Mouse (Mus musculus) embryonic facial prominence, embryonic 11.5 days (tissue): ENCODE measurements at regions not wholly inside any gene's neighbourhood (a gene's known extent, or its start where the extent isn't known, plus 50 kb on each side); places are given as distances from the start of the nearest gene placed in this dataset.

Experiments used
- ATAC-seq: fragments of 200-750 bp; cut with Nextera tagmentation; replicated peaks from 2 replicates; pipeline ENCODE4 v1.8.0; 2017; ENCODE audit warnings: low read depth; ENCODE audit not compliant: insufficient number of reproducible peaks, low FRiP score, low TSS enrichment
- DNase-seq: peaks from one replicate; pipeline ENCODE4 v3.0.0-alpha.2; 2015; ENCODE audit warnings: low spot score
- H3K27ac ChIP-seq: fragments of 300-500 bp; sonication (generic); replicated peaks from 2 replicates; pipeline ENCODE4 v1.5.1; 2014; ENCODE audit warnings: mild to moderate bottlenecking, low read depth, low read length, control low read depth
- H3K27me3 ChIP-seq: fragments of 300-500 bp; sonication (generic); 2 replicates; pipeline ENCODE4 v1.6.1; 2014; ENCODE audit warnings: mild to moderate bottlenecking, low read length, moderate library complexity, mixed read lengths; ENCODE audit not compliant: control insufficient read depth, insufficient read depth
- H3K36me3 ChIP-seq: fragments of 300-500 bp; sonication (generic); replicated peaks from 2 replicates; pipeline ENCODE4 v1.6.1; 2014; ENCODE audit warnings: low read depth, mild to moderate bottlenecking, low read length, moderate library complexity, mixed read lengths; ENCODE audit not compliant: control insufficient read depth, insufficient read depth
- H3K4me1 ChIP-seq: fragments of 300-500 bp; sonication (generic); 2 replicates; pipeline ENCODE4 v1.6.1; 2014; ENCODE audit warnings: low read length, mixed read lengths; ENCODE audit not compliant: control insufficient read depth, insufficient read depth
- H3K4me2 ChIP-seq: fragments of 300-500 bp; sonication (generic); 2 replicates; pipeline ENCODE4 v1.6.1; 2014; ENCODE audit warnings: low read depth, mild to moderate bottlenecking, control low read depth, low read length, moderate library complexity
- H3K4me3 ChIP-seq: fragments of 300-500 bp; sonication (generic); 2 replicates; pipeline ENCODE4 v1.5.1; 2014; ENCODE audit warnings: low read depth, low read length, control low read depth
- H3K9ac ChIP-seq: fragments of 300-500 bp; sonication (generic); replicated peaks from 2 replicates; pipeline ENCODE4 v1.6.1; 2014; ENCODE audit warnings: mild to moderate bottlenecking, control low read depth, low read length
- H3K9me3 ChIP-seq: fragments of 300-500 bp; sonication (generic); replicated peaks from 2 replicates; pipeline ENCODE4 v1.6.1; 2016; ENCODE audit warnings: mild to moderate bottlenecking, low read length, inconsistent platforms, mixed read lengths; ENCODE audit not compliant: control insufficient read depth
- WGBS: fragments of 180-500 bp; shearing (Covaris S2); extraction: QIAGEN DNeasy Blood & Tissue Kit; methylation state at CpG from one replicate; pipeline ENCODE4 v1.1.7; 2014; 5-methylcytosine and 5-hydroxymethylcytosine counted together

DNA sequence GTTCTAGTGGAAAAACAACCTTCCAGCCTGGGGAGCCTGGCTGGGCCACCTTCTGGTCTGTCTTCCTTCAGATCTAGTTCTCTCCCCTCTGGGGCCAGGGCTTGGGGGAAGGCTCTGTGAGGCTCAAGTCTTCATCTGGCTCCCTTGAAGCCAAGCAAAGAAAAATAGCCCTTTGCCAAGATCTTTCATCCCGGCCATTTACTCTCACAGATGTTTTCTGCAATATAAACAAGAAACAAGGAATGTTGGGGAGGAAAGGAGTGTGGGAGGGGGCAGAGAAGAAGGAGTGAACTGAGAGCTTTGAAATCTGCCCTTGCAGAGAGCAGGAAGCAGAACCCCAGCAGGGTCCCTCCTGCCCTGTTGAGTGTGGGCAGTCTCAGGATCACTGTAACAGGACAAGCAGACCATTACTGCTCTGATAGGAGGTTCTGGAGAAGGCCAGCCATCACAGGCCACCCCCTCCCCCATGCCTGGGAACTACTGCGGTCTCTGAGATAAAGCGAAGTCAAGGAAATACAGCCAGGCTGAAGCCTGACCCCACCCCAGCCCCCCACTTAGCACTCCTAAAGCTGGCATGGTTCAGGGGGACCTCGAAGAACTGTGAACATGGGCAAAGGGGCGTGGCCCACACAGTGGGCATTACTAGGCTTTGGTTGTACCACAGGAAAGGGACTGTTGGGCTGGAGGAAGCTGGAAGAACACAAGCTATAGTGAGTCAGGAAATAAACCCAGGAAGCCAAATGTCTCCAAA is 118.8 kb downstream of the Zfp36l1 start:
- Histone ChIP-seq H3K4me1 (peaks cover 6% of the 10 kb centered on the region), H3K27ac (peak overlapping the region; percentile 68), H3K4me3 (no peak overlapping the region), H3K36me3 (no peaks in the 10 kb centered on the region), H3K9ac (no peak overlapping the region), H3K4me2 (no peak overlapping the region), H3K27me3 (no peaks in the 10 kb centered on the region), H3K9me3 (no peaks in the 10 kb centered on the region)
- DNase-seq (peak; percentile 14), ATAC-seq (no peak)
- WGBS = 67% methylated on average over 5 of the region's 5 CpGs

DNA sequence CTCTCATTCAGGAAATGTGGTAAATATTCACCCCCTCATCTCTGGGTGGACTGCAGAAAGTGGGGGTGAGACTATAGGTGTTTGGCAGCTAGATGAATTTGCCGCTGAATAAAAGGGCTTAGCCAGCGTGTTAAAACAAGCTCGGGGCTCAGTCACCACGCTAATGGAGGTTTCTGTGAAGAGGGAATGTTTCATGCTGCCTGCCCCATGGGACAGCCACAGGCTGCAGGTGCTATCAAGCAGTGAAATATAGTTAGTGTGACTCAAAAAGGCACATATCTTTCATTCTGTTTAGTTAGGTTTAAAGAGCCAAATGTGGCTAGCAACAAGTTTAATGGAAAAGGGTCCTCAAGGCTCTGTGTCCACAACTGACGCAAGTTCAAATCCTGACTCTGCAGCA is 121.5 kb downstream of the Zfp36l1 start:
- H3K9me3 ChIP-seq = no peaks in the 10 kb centered on the region
- no peak overlapping the region for H3K4me3 ChIP-seq
- ATAC-seq (no peak), DNase-seq (no peak)
- peaks cover 8% of the 10 kb centered on the region for H3K4me1 ChIP-seq
- no peak overlapping the region for H3K27ac ChIP-seq
- no peaks in the 10 kb centered on the region for H3K27me3 ChIP-seq
- H3K4me2 ChIP-seq = no peak overlapping the region
- 56% methylated on average over 5 of the region's 5 CpGs for WGBS
- no peaks in the 10 kb centered on the region for H3K36me3 ChIP-seq
- no peak overlapping the region for H3K9ac ChIP-seq

DNA sequence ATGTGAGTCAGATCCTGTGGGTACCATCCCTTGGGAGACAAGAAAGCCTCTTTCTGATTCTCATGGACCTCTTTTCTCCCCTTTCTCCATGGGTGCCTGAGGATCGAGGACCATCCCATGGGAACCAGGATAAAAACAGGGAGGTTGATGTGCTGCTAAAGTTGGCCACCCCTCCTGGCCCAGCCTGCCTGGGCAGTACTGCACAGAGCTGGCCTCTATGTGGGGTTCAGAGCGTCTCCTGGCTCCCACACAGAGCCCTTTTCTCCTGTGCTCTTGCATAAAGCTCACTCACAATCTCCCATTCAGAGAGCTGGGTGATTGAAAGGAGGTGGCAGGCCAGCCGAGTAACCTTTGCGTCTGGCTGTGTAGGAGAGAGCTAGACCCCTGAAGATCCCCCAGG is 122.1 kb downstream of the Zfp36l1 start:
- no peak overlapping the region for H3K4me2 ChIP-seq
- ATAC-seq = no peak
- H3K9ac ChIP-seq = no peak overlapping the region
- no peaks in the 10 kb centered on the region for H3K9me3 ChIP-seq
- H3K4me3 ChIP-seq = no peak overlapping the region
- H3K4me1 ChIP-seq = peaks cover 8% of the 10 kb centered on the region
- 43% methylated on average over 4 of the region's 4 CpGs for WGBS
- H3K27me3 ChIP-seq = no peaks in the 10 kb centered on the region
- no peak overlapping the region for H3K27ac ChIP-seq
- H3K36me3 ChIP-seq = no peaks in the 10 kb centered on the region
- no peak for DNase-seq

DNA sequence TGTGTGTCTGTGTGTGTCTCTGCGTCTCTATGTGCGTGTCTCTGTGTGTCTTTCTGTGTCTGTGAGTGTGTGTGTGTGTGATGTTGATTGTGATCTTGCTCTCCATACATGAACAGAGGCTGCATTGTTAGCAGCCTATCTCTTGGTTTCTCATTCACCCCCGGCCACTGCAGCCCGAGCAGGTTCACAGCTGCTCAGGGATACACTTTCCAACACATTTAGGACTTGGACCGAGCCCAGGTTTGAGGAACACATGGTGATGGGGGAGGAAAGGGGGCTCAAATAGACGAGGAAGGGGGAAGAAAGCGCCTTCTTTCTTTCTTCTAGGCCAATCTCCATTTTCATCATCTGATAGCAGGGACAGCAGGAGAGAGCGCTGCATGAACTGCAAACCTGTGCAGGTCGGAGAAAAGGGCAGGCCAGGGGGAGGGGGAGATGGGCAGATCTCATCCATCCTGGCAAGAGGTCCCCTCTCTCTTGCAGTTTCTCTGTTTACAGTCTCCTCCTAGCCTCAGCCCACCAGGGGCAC is 123.2 kb downstream of the Zfp36l1 start:
- 60% methylated on average over 9 of the region's 9 CpGs for WGBS
- peaks cover 8% of the 10 kb centered on the region for H3K4me1 ChIP-seq
- no peak for DNase-seq
- H3K4me2 ChIP-seq = no peak overlapping the region
- no peak; the same call in 1 of the 2 replicates for ATAC-seq
- H3K9me3 ChIP-seq = no peaks in the 10 kb centered on the region
- H3K27me3 ChIP-seq = no peaks in the 10 kb centered on the region
- H3K36me3 ChIP-seq = no peaks in the 10 kb centered on the region
- H3K27ac ChIP-seq = no peak overlapping the region
- no peak overlapping the region for H3K9ac ChIP-seq
- H3K4me3 ChIP-seq = no peak overlapping the region

DNA sequence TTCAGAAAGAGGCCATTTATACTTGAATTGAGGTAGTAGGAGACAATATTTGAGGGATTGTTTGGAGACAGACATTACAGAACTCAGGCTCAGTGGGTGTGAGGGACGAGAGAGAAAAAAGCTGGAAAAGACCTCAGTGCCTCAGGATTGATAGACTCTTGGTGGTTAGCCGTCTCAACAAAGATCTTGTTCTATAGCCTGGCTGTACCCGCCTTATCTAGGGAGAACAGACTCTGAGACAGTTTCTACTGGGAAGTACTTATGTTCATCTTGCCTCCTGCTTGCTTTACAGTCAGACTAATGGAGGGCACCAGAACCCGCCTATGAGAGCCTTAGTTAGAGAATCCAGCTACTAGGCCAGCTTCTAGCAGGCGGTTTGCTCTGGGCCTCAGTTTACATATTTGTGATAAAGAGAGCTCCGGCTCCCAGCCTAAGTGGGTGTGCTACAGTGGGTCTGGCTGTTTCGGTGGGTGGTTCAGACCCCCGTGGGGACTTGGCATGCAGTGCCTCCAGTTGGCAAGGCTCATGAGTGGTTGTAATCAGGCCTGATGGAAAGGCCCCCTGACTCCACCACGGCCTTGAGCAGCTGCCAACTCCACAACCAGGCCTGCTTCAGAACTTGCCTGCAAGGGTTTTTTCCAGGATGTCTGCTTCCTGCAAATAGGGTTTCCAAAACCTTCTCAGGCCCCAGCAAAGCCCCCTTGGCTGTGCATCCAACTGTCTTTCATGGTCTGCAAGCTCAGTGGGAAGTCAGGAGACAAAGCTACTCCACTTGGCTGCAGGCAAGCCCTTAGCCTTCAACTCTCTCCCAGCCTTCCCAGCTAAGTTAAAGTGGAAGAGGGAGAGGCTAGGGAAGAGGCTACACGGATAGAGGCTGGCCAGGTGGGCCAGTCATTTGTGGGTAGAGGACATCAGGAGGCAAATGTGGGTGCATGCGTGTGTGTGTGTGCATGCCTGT is 124.1 kb downstream of the Zfp36l1 start:
- no peak for DNase-seq
- no peaks in the 10 kb centered on the region for H3K9me3 ChIP-seq
- H3K9ac ChIP-seq = no peak overlapping the region
- no peak for ATAC-seq
- no peak overlapping the region for H3K27ac ChIP-seq
- H3K36me3 ChIP-seq = no peaks in the 10 kb centered on the region
- no peak overlapping the region for H3K4me3 ChIP-seq
- H3K4me2 ChIP-seq = no peak overlapping the region
- 86% methylated on average over 11 of the region's 11 CpGs for WGBS
- peaks cover 5% of the 10 kb centered on the region for H3K4me1 ChIP-seq
- H3K27me3 ChIP-seq = no peaks in the 10 kb centered on the region

DNA sequence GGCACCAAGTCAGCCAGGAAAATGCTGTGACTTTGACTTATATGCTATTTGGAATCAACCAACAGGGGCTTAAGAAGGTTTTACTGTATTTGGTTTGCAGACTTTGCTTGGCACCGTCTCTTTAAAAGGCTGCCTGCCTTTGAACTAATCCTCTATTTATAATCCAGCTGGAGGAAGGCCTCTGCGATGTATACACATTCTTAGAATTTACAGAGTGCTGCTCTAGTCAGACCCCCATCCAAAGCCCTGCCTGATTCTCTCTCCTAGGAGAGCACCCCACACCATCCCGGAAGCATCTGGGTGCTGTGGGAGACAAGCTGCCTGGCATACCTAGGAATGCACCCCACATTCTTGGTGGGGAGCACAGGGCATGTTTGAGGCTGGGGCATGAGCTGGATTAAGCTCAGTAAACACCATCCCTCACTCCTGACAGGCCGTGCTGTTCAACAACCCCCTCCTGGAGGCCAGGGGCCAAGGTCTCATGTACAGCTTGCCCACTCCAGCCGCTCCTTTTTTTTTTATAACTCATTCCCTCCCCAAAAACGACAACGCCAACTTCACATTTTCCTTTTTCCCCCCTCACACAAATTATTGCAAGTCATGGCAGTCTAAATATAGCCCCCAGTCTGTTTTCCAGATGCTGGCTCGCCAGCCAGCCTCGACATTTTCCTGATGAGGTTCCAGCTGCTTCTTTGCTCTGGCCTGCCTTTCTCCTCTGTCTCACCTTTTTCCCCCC is 126.4 kb downstream of the Zfp36l1 start:
- no peaks in the 10 kb centered on the region for H3K9me3 ChIP-seq
- 0 out of 2 replicates have a peak overlapping the region, but pooled peaks have one; percentile 27 for H3K9ac ChIP-seq
- DNase-seq (no peak), ATAC-seq (no peak)
- H3K36me3 ChIP-seq = no peaks in the 10 kb centered on the region
- H3K4me2 ChIP-seq = no peak overlapping the region
- no peaks in the 10 kb centered on the region for H3K27me3 ChIP-seq
- H3K4me3 ChIP-seq = no peak overlapping the region
- peaks cover 5% of the 10 kb centered on the region for H3K4me1 ChIP-seq
- WGBS = 46% methylated on average over 9 of the region's 9 CpGs
- H3K27ac ChIP-seq = peak overlapping the region; percentile 59; the same call in 1 of the 2 replicates

DNA sequence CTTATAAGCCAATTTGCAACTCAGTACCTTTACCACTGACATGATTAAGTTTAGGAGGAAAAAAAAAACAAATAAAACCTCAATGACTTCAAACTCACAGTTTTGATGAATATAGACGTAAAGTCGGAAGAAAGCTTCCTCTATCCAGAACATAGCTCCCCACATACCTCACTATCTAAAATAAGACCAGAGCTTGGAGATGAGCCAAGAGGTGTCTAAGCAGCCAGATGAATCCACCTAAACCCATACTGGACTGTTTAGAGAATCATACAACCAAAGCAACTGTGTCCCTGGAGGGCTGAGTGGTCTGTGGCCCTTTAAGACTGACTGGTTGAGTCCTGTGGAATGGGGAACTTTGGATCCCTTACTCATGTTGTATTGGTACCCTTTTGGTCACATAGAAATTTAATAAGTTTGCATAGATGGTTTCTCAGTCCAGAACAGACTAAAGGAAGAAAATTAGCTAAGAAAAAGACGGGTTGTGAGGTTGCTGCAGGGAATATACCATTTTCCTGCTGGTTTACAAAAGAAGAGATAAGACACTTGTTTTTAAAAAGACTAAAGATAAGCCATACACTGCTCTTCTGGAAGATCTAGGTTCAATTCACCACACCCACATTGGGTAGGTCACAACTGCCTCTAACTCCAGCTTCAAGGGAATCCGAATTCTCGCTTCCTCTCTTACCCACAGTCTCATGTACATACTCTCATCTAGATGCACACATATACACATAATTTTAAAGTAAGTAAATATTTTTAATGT is 127.6 kb downstream of the Zfp36l1 start:
- no peak overlapping the region for H3K27ac ChIP-seq
- DNase-seq = no peak
- ATAC-seq = no peak
- H3K4me2 ChIP-seq = no peak overlapping the region
- H3K9me3 ChIP-seq = no peaks in the 10 kb centered on the region
- H3K9ac ChIP-seq = no peak overlapping the region
- H3K27me3 ChIP-seq = no peaks in the 10 kb centered on the region
- H3K4me3 ChIP-seq = no peak overlapping the region
- 89% methylated on average over 5 of the region's 5 CpGs for WGBS
- H3K36me3 ChIP-seq = no peaks in the 10 kb centered on the region
- peaks cover 2% of the 10 kb centered on the region; the same call in 1 of the 2 replicates for H3K4me1 ChIP-seq
